Mouse (Mus musculus): ENCODE data around the gene Arhgef38. TPM values are rescaled to one million over a fixed set of nuclear protein-coding genes. Genes with fewer than 3 reads are reported as not detected.

The Arhgef38 gene
- total RNA-seq, 1 experiment = 1.4 TPM

DNA sequence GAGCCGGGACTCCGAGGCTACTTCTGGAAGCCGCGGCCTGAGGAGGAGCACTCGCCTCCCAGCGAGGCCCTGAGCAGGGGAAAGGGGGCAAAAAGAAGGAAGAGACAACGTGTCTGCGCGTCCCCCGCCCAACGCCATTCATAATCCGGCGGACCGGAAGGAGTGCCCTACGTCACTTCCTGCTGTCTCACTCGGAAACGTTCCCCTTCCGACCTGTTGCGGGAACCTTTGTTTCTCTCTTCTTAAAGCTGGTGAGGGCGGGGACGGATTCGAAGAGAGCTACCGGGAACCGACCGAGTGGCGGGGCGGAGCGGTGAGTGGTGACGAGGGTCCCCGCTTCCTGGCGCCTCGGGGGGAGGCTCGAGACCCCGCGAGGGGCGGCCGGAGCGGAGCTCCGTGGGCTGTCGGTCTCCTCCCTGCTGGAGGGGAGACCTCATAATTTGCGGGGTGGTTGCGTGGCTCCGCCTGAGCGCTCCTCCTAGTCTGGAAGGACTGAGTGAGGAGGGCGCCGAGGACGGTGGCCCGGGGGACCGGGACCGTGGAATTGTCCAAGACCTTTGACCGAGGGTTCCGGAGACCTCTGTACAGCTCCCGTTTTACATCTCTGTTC is 143.0 kb downstream of the Arhgef38 start, which contains the start of the genes Ints12 and Gstcd:
Gene Ints12, plus strand, starts transcription at position 177 of the 610 bp plus-strand sequence.
Gene Gstcd, minus strand, starts transcription at position 370 of the 610 bp plus-strand sequence.
- no peaks in the 10 kb centered on the region for H3K9me3 ChIP-seq (ENCODE audit: control insufficient read depth, insufficient read depth, low read depth, low read length)
- peak within 1 kb of the TSS; percentile 97 to 99 for H3K4me3 ChIP-seq (ENCODE audit: insufficient read depth in 1 of 2, low read depth in 1 of 2, low read length in 2 of 2, poor library complexity in 1 of 2, severe bottlenecking in 1 of 2)
- peak within 1 kb of the TSS; percentile 99 for H3K9ac ChIP-seq (ENCODE audit: insufficient read depth, low read depth, low read length, poor library complexity, severe bottlenecking)
- TF ChIP-seq MAFK (IDR thresholded peaks at IDR 0.05; ENCODE audit: insufficient read depth, low read depth, low read length) (no peak), ZNF384 (IDR thresholded peaks at IDR 0.05; ENCODE audit: low read depth, low read length) (no peak), HCFC1 (IDR thresholded peaks at IDR 0.05; ENCODE audit: borderline replicate concordance, insufficient read depth, low read length) (peak; percentile 89), CHD2 (IDR thresholded peaks at IDR 0.05; ENCODE audit: low read depth, low read length) (0 out of 2 replicates have a peak, but pooled peaks have one; percentile 57), ZC3H11A (IDR thresholded peaks at IDR 0.05; ENCODE audit: borderline replicate concordance, low read depth, low read length) (no peak)
- DNase-seq (ENCODE audit: low read depth, low spot score) = peak; percentile 91
- in situ Hi-C loops (cut with MboI; ENCODE audit: low sequenced_read_pairs in 2 of 2, unreplicated experiment in 2 of 2) = no loop called here
- peak within 1 kb of the TSS; percentile 92 for H3K27ac ChIP-seq (ENCODE audit: insufficient read depth, low read depth, low read length, poor library complexity, severe bottlenecking)
- no peaks in the 10 kb centered on the region; the same call in 1 of the 2 replicates for H3K36me3 ChIP-seq (ENCODE audit: control insufficient read depth, insufficient read depth, low read length, poor library complexity, severe bottlenecking)
- H3K4me1 ChIP-seq (ENCODE audit: control insufficient read depth in 2 of 2, insufficient read depth in 2 of 2, low read length in 2 of 2, poor library complexity in 1 of 2) = no peaks in the 10 kb centered on the region

DNA sequence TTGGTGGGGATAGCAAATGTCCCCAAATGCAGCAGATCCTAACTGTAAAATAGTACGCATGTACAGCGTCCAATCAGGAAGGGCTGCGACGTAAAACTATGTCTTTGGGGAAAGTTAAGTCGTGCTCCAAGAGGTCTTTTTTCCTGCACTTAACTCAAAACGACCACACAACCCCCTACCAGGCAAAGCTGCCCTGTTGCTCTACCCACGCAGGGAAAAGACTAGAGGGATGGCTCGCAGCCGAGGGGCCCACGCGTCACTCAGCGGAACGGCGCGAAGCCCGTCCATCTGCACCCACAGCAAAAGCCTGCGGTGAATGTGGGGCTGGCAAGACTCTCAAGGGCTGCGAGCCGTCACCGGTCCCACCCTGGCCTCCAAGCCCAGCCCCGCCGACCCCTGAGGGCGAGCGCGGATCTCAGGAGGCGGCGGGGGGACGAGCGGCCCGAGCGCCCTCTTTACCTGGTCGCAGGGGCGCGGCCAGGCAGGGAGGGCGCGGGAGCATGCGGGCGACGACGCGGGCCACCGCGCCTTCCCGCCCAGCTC is 143.6 kb downstream of the Arhgef38 start:
- peak overlapping the region; percentile 99 for H3K9ac ChIP-seq (ENCODE audit: insufficient read depth, low read depth, low read length, poor library complexity, severe bottlenecking)
- H3K9me3 ChIP-seq (ENCODE audit: control insufficient read depth, insufficient read depth, low read depth, low read length) = no peaks in the 10 kb centered on the region
- peak; percentile 13 for DNase-seq (ENCODE audit: low read depth, low spot score)
- H3K27ac ChIP-seq (ENCODE audit: insufficient read depth, low read depth, low read length, poor library complexity, severe bottlenecking) = peak overlapping the region; percentile 92
- no peaks in the 10 kb centered on the region for H3K4me1 ChIP-seq (ENCODE audit: control insufficient read depth in 2 of 2, insufficient read depth in 2 of 2, low read length in 2 of 2, poor library complexity in 1 of 2)
- no peak for TF ChIP-seq HCFC1 (IDR thresholded peaks at IDR 0.05; ENCODE audit: borderline replicate concordance, insufficient read depth, low read length)
- TF ChIP-seq CHD2 (IDR thresholded peaks at IDR 0.05; ENCODE audit: low read depth, low read length) = no peak
- no peak for TF ChIP-seq ZC3H11A (IDR thresholded peaks at IDR 0.05; ENCODE audit: borderline replicate concordance, low read depth, low read length)
- no peak for TF ChIP-seq MAFK (IDR thresholded peaks at IDR 0.05; ENCODE audit: insufficient read depth, low read depth, low read length)
- TF ChIP-seq ZNF384 (IDR thresholded peaks at IDR 0.05; ENCODE audit: low read depth, low read length) = no peak
- in situ Hi-C loops (cut with MboI; ENCODE audit: low sequenced_read_pairs in 2 of 2, unreplicated experiment in 2 of 2) = no loop called here
- H3K36me3 ChIP-seq (ENCODE audit: control insufficient read depth, insufficient read depth, low read length, poor library complexity, severe bottlenecking) = no peaks in the 10 kb centered on the region; the same call in 1 of the 2 replicates
- peak overlapping the region; percentile 97 to 99 for H3K4me3 ChIP-seq (ENCODE audit: insufficient read depth in 1 of 2, low read depth in 1 of 2, low read length in 2 of 2, poor library complexity in 1 of 2, severe bottlenecking in 1 of 2)

DNA sequence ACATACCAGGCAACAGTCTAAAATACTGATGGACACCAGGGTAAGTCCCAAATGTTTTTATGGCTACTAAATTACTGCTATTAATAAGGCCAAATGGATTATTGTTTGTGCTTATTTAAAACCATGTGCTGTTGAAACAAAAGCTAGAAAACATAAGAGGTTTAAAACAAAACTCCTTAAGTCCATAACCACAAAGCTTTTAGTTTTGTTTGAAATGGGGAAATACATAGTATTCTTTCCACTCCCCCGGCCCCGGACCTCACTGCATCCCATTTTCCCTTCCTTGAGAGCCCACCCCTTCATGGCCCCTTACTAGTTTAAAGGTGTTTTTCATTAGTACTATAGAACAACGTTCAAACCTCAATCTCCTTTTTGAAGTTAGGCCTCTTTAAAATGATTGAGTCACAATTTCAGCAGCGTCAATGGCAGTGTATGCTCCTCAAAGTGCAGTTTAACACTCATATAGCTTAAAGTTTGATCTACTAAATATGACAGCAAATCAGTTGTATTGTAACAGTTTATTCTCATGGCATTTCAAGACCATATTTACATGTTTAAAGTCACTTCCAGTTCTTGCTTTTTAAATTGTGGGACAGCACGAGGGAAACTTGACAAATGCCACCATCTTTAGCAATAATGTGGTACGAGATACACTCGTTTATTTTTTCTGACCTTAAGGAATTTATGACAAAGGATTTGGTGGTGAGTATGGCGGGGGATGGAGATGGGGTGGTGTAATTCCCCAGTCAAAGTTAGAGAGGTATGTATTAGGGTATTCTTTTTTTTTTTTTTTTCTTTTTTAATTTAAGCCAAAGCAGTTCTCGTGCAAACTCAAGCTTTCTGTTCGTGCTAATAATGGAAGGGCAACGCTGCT is 144.3 kb downstream of the Arhgef38 start:
- no peak for DNase-seq (ENCODE audit: low read depth, low spot score)
- Histone ChIP-seq H3K36me3 (ENCODE audit: control insufficient read depth, insufficient read depth, low read length, poor library complexity, severe bottlenecking) (no peaks in the 10 kb centered on the region; the same call in 1 of the 2 replicates), H3K4me1 (ENCODE audit: control insufficient read depth in 2 of 2, insufficient read depth in 2 of 2, low read length in 2 of 2, poor library complexity in 1 of 2) (no peaks in the 10 kb centered on the region), H3K4me3 (ENCODE audit: insufficient read depth in 1 of 2, low read depth in 1 of 2, low read length in 2 of 2, poor library complexity in 1 of 2, severe bottlenecking in 1 of 2) (peak overlapping the region; percentile 97 to 99), H3K27ac (ENCODE audit: insufficient read depth, low read depth, low read length, poor library complexity, severe bottlenecking) (peak overlapping the region; percentile 92; the same call in 1 of the 2 replicates), H3K9ac (ENCODE audit: insufficient read depth, low read depth, low read length, poor library complexity, severe bottlenecking) (peak overlapping the region; percentile 99), H3K9me3 (ENCODE audit: control insufficient read depth, insufficient read depth, low read depth, low read length) (no peaks in the 10 kb centered on the region)
- in situ Hi-C loops (cut with MboI; ENCODE audit: low sequenced_read_pairs in 2 of 2, unreplicated experiment in 2 of 2) = no loop called here
- no peak for TF ChIP-seq CHD2 (IDR thresholded peaks at IDR 0.05; ENCODE audit: low read depth, low read length)
- TF ChIP-seq ZNF384 (IDR thresholded peaks at IDR 0.05; ENCODE audit: low read depth, low read length) = no peak
- no peak for TF ChIP-seq MAFK (IDR thresholded peaks at IDR 0.05; ENCODE audit: insufficient read depth, low read depth, low read length)
- no peak for TF ChIP-seq ZC3H11A (IDR thresholded peaks at IDR 0.05; ENCODE audit: borderline replicate concordance, low read depth, low read length)
- TF ChIP-seq HCFC1 (IDR thresholded peaks at IDR 0.05; ENCODE audit: borderline replicate concordance, insufficient read depth, low read length) = no peak

DNA sequence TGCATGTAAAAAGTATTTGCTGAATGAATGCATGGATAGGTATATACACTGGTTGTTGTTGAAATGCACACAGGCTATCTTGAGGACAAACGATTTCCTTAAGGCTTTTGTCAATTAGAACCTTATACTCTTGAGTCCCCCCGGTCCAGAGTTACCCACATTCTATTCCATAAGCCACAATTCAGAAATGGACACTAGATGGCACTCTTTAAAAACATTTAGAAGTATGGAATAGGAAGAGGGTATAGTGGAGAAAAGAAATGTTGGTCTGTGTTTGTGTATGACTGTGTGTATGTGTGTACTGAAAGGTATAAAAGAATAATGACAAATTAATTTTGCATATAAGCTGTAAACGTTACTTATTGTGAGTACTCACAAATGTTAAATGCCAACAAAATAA is 148.9 kb downstream of the Arhgef38 start:
- in situ Hi-C loops (cut with MboI; ENCODE audit: low sequenced_read_pairs in 2 of 2, unreplicated experiment in 2 of 2) = no loop called here
- no peak overlapping the region for H3K4me3 ChIP-seq (ENCODE audit: insufficient read depth in 1 of 2, low read depth in 1 of 2, low read length in 2 of 2, poor library complexity in 1 of 2, severe bottlenecking in 1 of 2)
- H3K36me3 ChIP-seq (ENCODE audit: control insufficient read depth, insufficient read depth, low read length, poor library complexity, severe bottlenecking) = peaks cover 14% of the 10 kb centered on the region
- no peaks in the 10 kb centered on the region for H3K9me3 ChIP-seq (ENCODE audit: control insufficient read depth, insufficient read depth, low read depth, low read length)
- no peak overlapping the region for H3K9ac ChIP-seq (ENCODE audit: insufficient read depth, low read depth, low read length, poor library complexity, severe bottlenecking)
- TF ChIP-seq CHD2 (IDR thresholded peaks at IDR 0.05; ENCODE audit: low read depth, low read length) (no peak), MAFK (IDR thresholded peaks at IDR 0.05; ENCODE audit: insufficient read depth, low read depth, low read length) (no peak), HCFC1 (IDR thresholded peaks at IDR 0.05; ENCODE audit: borderline replicate concordance, insufficient read depth, low read length) (no peak), ZC3H11A (IDR thresholded peaks at IDR 0.05; ENCODE audit: borderline replicate concordance, low read depth, low read length) (no peak), ZNF384 (IDR thresholded peaks at IDR 0.05; ENCODE audit: low read depth, low read length) (no peak)
- no peak for DNase-seq (ENCODE audit: low read depth, low spot score)
- no peak overlapping the region for H3K27ac ChIP-seq (ENCODE audit: insufficient read depth, low read depth, low read length, poor library complexity, severe bottlenecking)
- H3K4me1 ChIP-seq (ENCODE audit: control insufficient read depth in 2 of 2, insufficient read depth in 2 of 2, low read length in 2 of 2, poor library complexity in 1 of 2) = peaks cover 0 to 5% of the 10 kb centered on the region in 2 experiments; a peak in 2 of 4 replicates
